Mouse (Mus musculus): ENCODE measurements at regions not wholly inside any gene's neighbourhood (a gene's known extent, or its start where the extent isn't known, plus 50 kb on each side); places are given as distances from the start of the nearest gene placed in this dataset.

GRCm38 (mm10) chr9:41479085-41479484, 317.6 kb upstream of the Ubash3b start:
- no peak for TF ChIP-seq CTCF (IDR thresholded peaks at IDR 0.05; ENCODE audit: extremely low read depth, insufficient read length, insufficient replicate concordance, low read depth, low read length)
- no peak for TF ChIP-seq POLR2A (IDR thresholded peaks at IDR 0.05; ENCODE audit: low read depth, low read length)
